Mouse (Mus musculus): ENCODE results near the gene Cubn. TPM values are rescaled to one million over a fixed set of nuclear protein-coding genes. Genes with fewer than 3 reads are reported as not detected.

Cubn gene
- polyA plus RNA-seq, 1 experiment from 2014 or later, result 0.13 TPM

- no peak overlapping the region for H3K9ac ChIP-seq
- H3K27ac ChIP-seq, result no peak overlapping the region
- H3K9me3 ChIP-seq, result no peaks in the 10 kb centered on the region
- no peak for ATAC-seq (ENCODE audit: insufficient number of reproducible peaks, insufficient read depth, low FRiP score, low TSS enrichment)
- no peak overlapping the region for H3K4me2 ChIP-seq (replicated peaks)
- no peaks in the 10 kb centered on the region for H3K27me3 ChIP-seq
- H3K36me3 ChIP-seq, result no peaks in the 10 kb centered on the region
- 77% methylated on average over 3 of the region's 3 CpGs for WGBS
- no peaks in the 10 kb centered on the region for H3K4me1 ChIP-seq
- H3K4me3 ChIP-seq, result no peak overlapping the region
Measured at GRCm38 (mm10) chr2:13438275-13438845, 53.3 kb downstream of the Cubn start.

- no peak for ATAC-seq (ENCODE audit: insufficient number of reproducible peaks, insufficient read depth, low FRiP score, low TSS enrichment)
- no peak overlapping the region for H3K27ac ChIP-seq
- no peaks in the 10 kb centered on the region for H3K36me3 ChIP-seq
- no peaks in the 10 kb centered on the region for H3K4me1 ChIP-seq
- 82% methylated on average over 4 of the region's 4 CpGs for WGBS
- no peak overlapping the region for H3K9ac ChIP-seq
- H3K27me3 ChIP-seq, result no peaks in the 10 kb centered on the region
- no peak overlapping the region for H3K4me2 ChIP-seq (replicated peaks)
- no peaks in the 10 kb centered on the region for H3K9me3 ChIP-seq
- H3K4me3 ChIP-seq, result no peak overlapping the region
Measured at GRCm38 (mm10) chr2:13432002-13432401, 59.6 kb downstream of the Cubn start.

- no peak overlapping the region for H3K4me3 ChIP-seq
- H3K27me3 ChIP-seq, result no peaks in the 10 kb centered on the region
- WGBS, result 83% methylated on average over 14 of the region's 14 CpGs
- no peaks in the 10 kb centered on the region for H3K36me3 ChIP-seq
- no peak overlapping the region for H3K27ac ChIP-seq
- ATAC-seq (ENCODE audit: insufficient number of reproducible peaks, insufficient read depth, low FRiP score, low TSS enrichment), result no peak
- H3K9ac ChIP-seq, result no peak overlapping the region
- no peak overlapping the region for H3K4me2 ChIP-seq (replicated peaks)
- H3K9me3 ChIP-seq, result no peaks in the 10 kb centered on the region
- no peaks in the 10 kb centered on the region for H3K4me1 ChIP-seq
Measured at GRCm38 (mm10) chr2:13421974-13422760, 69.4 kb downstream of the Cubn start.

GRCm38 (mm10) chr2:13416765-13417524 lies 74.7 kb downstream of the Cubn start:
- H3K36me3 ChIP-seq, result no peaks in the 10 kb centered on the region
- no peak overlapping the region for H3K4me2 ChIP-seq (replicated peaks)
- no peak overlapping the region for H3K27ac ChIP-seq
- no peak overlapping the region for H3K9ac ChIP-seq
- H3K4me1 ChIP-seq, result peaks cover 4% of the 10 kb centered on the region; the same call in 1 of the 2 replicates
- no peaks in the 10 kb centered on the region for H3K27me3 ChIP-seq
- H3K9me3 ChIP-seq, result no peaks in the 10 kb centered on the region
- no peak for ATAC-seq (ENCODE audit: insufficient number of reproducible peaks, insufficient read depth, low FRiP score, low TSS enrichment)
- 82% methylated on average over 3 of the region's 3 CpGs for WGBS
- no peak overlapping the region for H3K4me3 ChIP-seq

GRCm38 (mm10) chr2:13413520-13414178 lies 78.0 kb downstream of the Cubn start:
- H3K36me3 ChIP-seq, result no peaks in the 10 kb centered on the region
- H3K9ac ChIP-seq, result no peak overlapping the region
- ATAC-seq (ENCODE audit: insufficient number of reproducible peaks, insufficient read depth, low FRiP score, low TSS enrichment), result 0 out of 2 replicates have a peak, but pooled peaks have one; percentile 56
- 39% methylated on average over 4 of the region's 4 CpGs for WGBS
- H3K27me3 ChIP-seq, result no peaks in the 10 kb centered on the region
- H3K4me1 ChIP-seq, result peaks cover 4% of the 10 kb centered on the region; the same call in 1 of the 2 replicates
- H3K4me2 ChIP-seq (replicated peaks), result no peak overlapping the region
- H3K4me3 ChIP-seq, result no peak overlapping the region
- 0 out of 2 replicates have a peak overlapping the region, but pooled peaks have one; percentile 51 for H3K27ac ChIP-seq
- H3K9me3 ChIP-seq, result no peaks in the 10 kb centered on the region

- Histone ChIP-seq H3K27ac (no peak overlapping the region), H3K4me2 (replicated peaks) (no peak overlapping the region), H3K36me3 (no peaks in the 10 kb centered on the region), H3K27me3 (no peaks in the 10 kb centered on the region), H3K9me3 (no peaks in the 10 kb centered on the region), H3K4me3 (no peak overlapping the region), H3K9ac (no peak overlapping the region), H3K4me1 (peaks cover 14% of the 10 kb centered on the region; the same call in 1 of the 2 replicates)
- no peak for ATAC-seq (ENCODE audit: insufficient number of reproducible peaks, insufficient read depth, low FRiP score, low TSS enrichment)
- 84% methylated on average over 5 of the region's 5 CpGs for WGBS
Measured at GRCm38 (mm10) chr2:13410660-13411059, 81.0 kb downstream of the Cubn start.

GRCm38 (mm10) chr2:13409767-13410519 lies 81.7 kb downstream of the Cubn start:
- 73% methylated on average over 2 of the region's 2 CpGs for WGBS
- no peak for ATAC-seq (ENCODE audit: insufficient number of reproducible peaks, insufficient read depth, low FRiP score, low TSS enrichment)
- H3K27me3 ChIP-seq, result no peaks in the 10 kb centered on the region

GRCm38 (mm10) chr2:13408333-13408732 lies 83.3 kb downstream of the Cubn start:
- H3K27ac ChIP-seq, result no peak overlapping the region
- H3K4me2 ChIP-seq (replicated peaks), result no peak overlapping the region
- WGBS, result 81% methylated on average over 3 of the region's 3 CpGs
- no peaks in the 10 kb centered on the region for H3K36me3 ChIP-seq
- no peak for ATAC-seq (ENCODE audit: insufficient number of reproducible peaks, insufficient read depth, low FRiP score, low TSS enrichment)
- no peaks in the 10 kb centered on the region for H3K9me3 ChIP-seq
- H3K9ac ChIP-seq, result no peak overlapping the region
- H3K27me3 ChIP-seq, result no peaks in the 10 kb centered on the region
- peaks cover 9% of the 10 kb centered on the region; the same call in 1 of the 2 replicates for H3K4me1 ChIP-seq
- no peak overlapping the region for H3K4me3 ChIP-seq

More at GRCm38 (mm10) chr2:13409767-13410519, 81.7 kb downstream of the Cubn start:
- no peaks in the 10 kb centered on the region for H3K36me3 ChIP-seq
- H3K9ac ChIP-seq, result no peak overlapping the region
- H3K27ac ChIP-seq, result no peak overlapping the region
- peaks cover 14% of the 10 kb centered on the region; the same call in 1 of the 2 replicates for H3K4me1 ChIP-seq
- H3K4me2 ChIP-seq (replicated peaks), result no peak overlapping the region
- no peaks in the 10 kb centered on the region for H3K9me3 ChIP-seq
- H3K4me3 ChIP-seq, result no peak overlapping the region

GRCm38 (mm10) chr2:13407698-13408097 lies 83.9 kb downstream of the Cubn start:
- no peak for ATAC-seq (ENCODE audit: insufficient number of reproducible peaks, insufficient read depth, low FRiP score, low TSS enrichment)
- no peak overlapping the region for H3K27ac ChIP-seq

GRCm38 (mm10) chr2:13407272-13407671 lies 84.3 kb downstream of the Cubn start:
- no peaks in the 10 kb centered on the region for H3K9me3 ChIP-seq
- H3K4me2 ChIP-seq (replicated peaks), result no peak overlapping the region
- no peaks in the 10 kb centered on the region for H3K27me3 ChIP-seq
- H3K27ac ChIP-seq, result no peak overlapping the region
- WGBS, result 37% methylated on average over 5 of the region's 5 CpGs
- peaks cover 9% of the 10 kb centered on the region; the same call in 1 of the 2 replicates for H3K4me1 ChIP-seq
- H3K4me3 ChIP-seq, result no peak overlapping the region
- no peaks in the 10 kb centered on the region for H3K36me3 ChIP-seq
- ATAC-seq (ENCODE audit: insufficient number of reproducible peaks, insufficient read depth, low FRiP score, low TSS enrichment), result peak; percentile 75; the same call in 1 of the 2 replicates
- H3K9ac ChIP-seq, result no peak overlapping the region

More at GRCm38 (mm10) chr2:13407698-13408097, 83.9 kb downstream of the Cubn start:
- Histone ChIP-seq H3K4me2 (replicated peaks) (no peak overlapping the region), H3K4me3 (no peak overlapping the region), H3K36me3 (no peaks in the 10 kb centered on the region), H3K4me1 (peaks cover 9% of the 10 kb centered on the region; the same call in 1 of the 2 replicates), H3K9me3 (no peaks in the 10 kb centered on the region), H3K9ac (no peak overlapping the region), H3K27me3 (no peaks in the 10 kb centered on the region)

All from embryonic facial prominence, embryonic 12.5 days (tissue).